Mouse (Mus musculus) CH12.LX (cell line): ENCODE measurements around the gene Dennd2a. TPM values are rescaled to one million over a fixed set of nuclear protein-coding genes. Genes with fewer than 3 reads are reported as not detected.

ENCODE experiments used
- DNase-seq: peaks from one replicate; pipeline ENCODE4 v3.0.0-alpha.2; 2013; ENCODE audit errors: extremely low read depth
- H3K27ac ChIP-seq: 2 replicates; pipeline ENCODE4 v1.5.1; 2012; ENCODE audit warnings: low read depth, mild to moderate bottlenecking, control low read depth, moderate library complexity; ENCODE audit not compliant: insufficient read depth
- H3K27me3 ChIP-seq: replicated peaks from 2 replicates; pipeline ENCODE3; 2012; ENCODE audit warnings: inconsistent platforms
- H3K36me3 ChIP-seq, 2 experiments: replicated peaks in 1 of 2; 2 replicates each; pipeline versions ENCODE3 to v1.6.1; 2012; ENCODE audit warnings: inconsistent platforms in 1 of 2, low read length in 1 of 2, mild to moderate bottlenecking in 1 of 2, mixed read lengths in 1 of 2, moderate library complexity in 1 of 2; ENCODE audit not compliant: control insufficient read depth in 1 of 2, insufficient read depth in 1 of 2
- H3K4me1 ChIP-seq, 2 experiments: 2 replicates each; pipeline ENCODE4 v1.6.1; 2012; ENCODE audit warnings: inconsistent platforms in 1 of 2, moderate library complexity in 1 of 2; ENCODE audit not compliant: insufficient read depth in 2 of 2, control insufficient read depth in 1 of 2
- H3K4me2 ChIP-seq: 2 replicates; pipeline ENCODE4 v1.6.1; 2012; ENCODE audit warnings: low read depth, mild to moderate bottlenecking, control low read depth; ENCODE audit not compliant: poor library complexity, insufficient read depth, severe bottlenecking
- H3K4me3 ChIP-seq, 3 experiments: fragments of 150-350 bp in 1 of 3; sonication (generic) in 1 of 3; replicated peaks in 1 of 3; 2 replicates each; pipeline versions ENCODE3 to v1.5.1; 2011 to 2012; ENCODE audit warnings: low read depth in 2 of 3, low read length in 2 of 3, mild to moderate bottlenecking in 2 of 3, moderate library complexity in 2 of 3, control low read depth in 1 of 3, improper control_type of control experiment in 1 of 3, inconsistent platforms in 1 of 3, mixed read lengths in 1 of 3; ENCODE audit not compliant: poor library complexity in 1 of 3
- H3K79me2 ChIP-seq: replicated peaks from 2 replicates; pipeline ENCODE4 v1.6.1; 2012; ENCODE audit warnings: mild to moderate bottlenecking, moderate library complexity; ENCODE audit not compliant: control insufficient read depth, poor library complexity, insufficient read depth, severe bottlenecking; ENCODE audit errors: extremely low read depth
- H3K9ac ChIP-seq: 2 replicates; pipeline ENCODE4 v1.6.1; 2012; ENCODE audit warnings: low read depth, mild to moderate bottlenecking, control low read depth, moderate library complexity; ENCODE audit not compliant: insufficient read depth
- H3K9me3 ChIP-seq: replicated peaks from 2 replicates; pipeline ENCODE3; 2012; ENCODE audit warnings: low read length, inconsistent platforms, mixed read lengths
- BHLHE40 ChIP-seq: IDR thresholded peaks from 2 replicates; pipeline ENCODE4 v1.6.1; 2011; ENCODE audit warnings: mild to moderate bottlenecking, low read depth, low read length, improper control_type of control experiment
- CHD2 ChIP-seq: IDR thresholded peaks from 2 replicates; pipeline ENCODE4 v1.6.1; 2011; ENCODE audit warnings: low read length, improper control_type of control experiment
- EP300 ChIP-seq: IDR thresholded peaks from 2 replicates; pipeline ENCODE4 v1.6.1; 2011; ENCODE audit warnings: low read length, improper control_type of control experiment
- ETS1 ChIP-seq: conservative IDR thresholded peaks from 2 replicates; pipeline ENCODE4 v1.6.1; 2012; ENCODE audit warnings: low read depth, mild to moderate bottlenecking, inconsistent platforms, low read length, improper control_type of control experiment, moderate library complexity
- GABPA ChIP-seq: IDR thresholded peaks from 2 replicates; pipeline ENCODE4 v1.6.1; 2012; ENCODE audit warnings: low read depth, low read length, improper control_type of control experiment, inconsistent platforms; ENCODE audit not compliant: insufficient replicate concordance
- HCFC1 ChIP-seq: IDR thresholded peaks from 2 replicates; pipeline ENCODE4 v1.6.1; 2012; ENCODE audit warnings: low read depth, mild to moderate bottlenecking, inconsistent platforms, low read length, improper control_type of control experiment
- JUND ChIP-seq: conservative IDR thresholded peaks from 2 replicates; pipeline ENCODE4 v1.6.1; 2011; ENCODE audit warnings: low read depth, low read length, improper control_type of control experiment
- KAT2A ChIP-seq: IDR thresholded peaks from 2 replicates; pipeline ENCODE4 v1.6.1; 2012; ENCODE audit warnings: low read length, improper control_type of control experiment, inconsistent platforms; ENCODE audit not compliant: insufficient replicate concordance
- MAFK ChIP-seq: IDR thresholded peaks from 2 replicates; pipeline ENCODE4 v1.6.1; 2011; ENCODE audit warnings: low read length, improper control_type of control experiment; ENCODE audit not compliant: insufficient replicate concordance
- MEF2A ChIP-seq: IDR thresholded peaks from 2 replicates; pipeline ENCODE4 v1.6.1; 2014; ENCODE audit warnings: low read depth, mild to moderate bottlenecking, inconsistent platforms, low read length, improper control_type of control experiment, borderline replicate concordance
- MYC ChIP-seq: IDR thresholded peaks from 2 replicates; pipeline ENCODE4 v1.6.1; 2011; ENCODE audit warnings: low read depth, mild to moderate bottlenecking, improper control_type of control experiment, low read length
- NELFE ChIP-seq: IDR thresholded peaks from 2 replicates; pipeline ENCODE4 v1.6.1; 2011; ENCODE audit warnings: low read depth, low read length, improper control_type of control experiment
- NRF1 ChIP-seq: IDR thresholded peaks from 2 replicates; pipeline ENCODE4 v1.6.1; 2014; ENCODE audit warnings: low read depth, mild to moderate bottlenecking, inconsistent platforms, low read length, improper control_type of control experiment, moderate library complexity
- PAX5 ChIP-seq: IDR thresholded peaks from 2 replicates; pipeline ENCODE4 v1.6.1; 2012; ENCODE audit warnings: low read length, inconsistent platforms, mixed read lengths
- POLR2AphosphoS2 ChIP-seq: IDR thresholded peaks from 2 replicates; pipeline ENCODE4 v1.6.1; 2011; ENCODE audit warnings: low read depth, low read length, improper control_type of control experiment
- RCOR1 ChIP-seq: conservative IDR thresholded peaks from 2 replicates; pipeline ENCODE4 v1.6.1; 2012; ENCODE audit warnings: low read depth, mild to moderate bottlenecking, inconsistent platforms, low read length, improper control_type of control experiment
- SIN3A ChIP-seq: IDR thresholded peaks from 2 replicates; pipeline ENCODE4 v1.6.1; 2012; ENCODE audit warnings: low read length, improper control_type of control experiment, inconsistent platforms
- SMC3 ChIP-seq: IDR thresholded peaks from 2 replicates; pipeline ENCODE4 v1.6.1; 2011; ENCODE audit warnings: low read depth, low read length, improper control_type of control experiment
- TBP ChIP-seq: conservative IDR thresholded peaks from 2 replicates; pipeline ENCODE4 v1.6.1; 2011; ENCODE audit warnings: low read depth, low read length, improper control_type of control experiment
- TCF12 ChIP-seq: IDR thresholded peaks from 2 replicates; pipeline ENCODE4 v1.6.1; 2014; ENCODE audit warnings: low read depth, mild to moderate bottlenecking, inconsistent platforms, low read length, improper control_type of control experiment
- UBTF ChIP-seq: IDR thresholded peaks from 2 replicates; pipeline ENCODE4 v1.6.1; 2012; ENCODE audit warnings: low read depth, mild to moderate bottlenecking, inconsistent platforms, low read length, improper control_type of control experiment, moderate library complexity
- USF1 ChIP-seq: IDR thresholded peaks from 2 replicates; pipeline ENCODE4 v1.6.1; 2014; ENCODE audit warnings: low read depth, mild to moderate bottlenecking, inconsistent platforms, low read length, improper control_type of control experiment
- USF2 ChIP-seq: conservative IDR thresholded peaks from 2 replicates; pipeline ENCODE4 v1.6.1; 2011; ENCODE audit warnings: low read depth, low read length, improper control_type of control experiment
- ZKSCAN1 ChIP-seq: IDR thresholded peaks from 2 replicates; pipeline ENCODE4 v1.6.1; 2012; ENCODE audit warnings: low read depth, inconsistent platforms, low read length, improper control_type of control experiment, borderline replicate concordance
- ZMIZ1 ChIP-seq: IDR thresholded peaks from 2 replicates; pipeline ENCODE4 v1.6.1; 2012; ENCODE audit warnings: low read depth, mild to moderate bottlenecking, inconsistent platforms, low read length, improper control_type of control experiment
- ZNF384 ChIP-seq: IDR thresholded peaks from 2 replicates; pipeline ENCODE4 v1.6.1; 2012; ENCODE audit warnings: low read depth, low read length, improper control_type of control experiment, inconsistent platforms
- dilution Hi-C: fragments of 300-500 bp; cut with MboI; formaldehyde crosslinking; loops from 2 replicates; pipeline ENCODE4 v1.14.3; 2020; ENCODE audit warnings: low sequenced_read_pairs; ENCODE audit not compliant: extremely low pct_unique_long_range_greater_than_20kb, extremely low pct_ligation_motif_present
- in situ Hi-C: fragments of 300-500 bp; cut with MboI; formaldehyde crosslinking; loops from 3 replicates; pipeline ENCODE4 v1.14.3; 2019; ENCODE audit warnings: low sequenced_read_pairs, low pct_ligation_motif_present, low pct_unique_long_range_greater_than_20kb, mixed read lengths
- polyA plus RNA-seq: library from polyadenylated mRNA; unstranded; fragments of >175 nt; gene quantifications from 2 replicates; pipeline ENCODE4 v1.2.1, GENCODE M21; 2012; ENCODE audit warnings: low read depth; ENCODE audit not compliant: insufficient read length
- total RNA-seq, 2 experiments: library from RNA; depleted of rRNA; stranded (reverse); fragments of 300-350 nt in 1 of 2; fragments of >200 nt in 1 of 2; gene quantifications; 2 replicates each; pipeline ENCODE4 v1.2.3; 2012 to 2014

Gene Dennd2a
- total and polyA plus RNA-seq, 3 experiments, result 3.7 to 10.6 (median 9.1) TPM

- no peaks in the 10 kb centered on the region for H3K9me3 ChIP-seq
- H3K4me3 ChIP-seq, result no peak overlapping the region
- peaks cover 0 to 17% of the 10 kb centered on the region in 2 experiments; a peak in 2 of 4 replicates for H3K4me1 ChIP-seq
- in situ Hi-C loops, result no loop called here
- no peaks in the 10 kb centered on the region for H3K79me2 ChIP-seq
- H3K27ac ChIP-seq, result no peak overlapping the region
- no peak for DNase-seq
- TF ChIP-seq TCF12 (no peak), CHD2 (no peak), MAFK (no peak), UBTF (no peak), MEF2A (no peak), USF2 (no peak), KAT2A (no peak), SMC3 (no peak), GABPA (no peak), NELFE (no peak), MYC (no peak), TBP (no peak), HCFC1 (no peak), ZKSCAN1 (no peak), ZNF384 (no peak), POLR2AphosphoS2 (no peak), EP300 (no peak), RCOR1 (no peak)
- H3K4me2 ChIP-seq, result no peak overlapping the region
- no peaks in the 10 kb centered on the region for H3K27me3 ChIP-seq
- dilution Hi-C loops, result no loop called here
- H3K9ac ChIP-seq, result no peak overlapping the region
- peaks cover 40 to 73% of the 10 kb centered on the region in 2 experiments for H3K36me3 ChIP-seq
These were observed 81.0 kb downstream of the Dennd2a start for GRCm38 (mm10) chr6:39476617-39477016.

GRCm38 (mm10) chr6:39474424-39474823, 83.2 kb downstream of the Dennd2a start:
- H3K4me1 ChIP-seq, result peaks cover 0 to 17% of the 10 kb centered on the region in 2 experiments; a peak in 2 of 4 replicates
- TF ChIP-seq USF1 (no peak), MYC (no peak), POLR2AphosphoS2 (no peak), ETS1 (no peak), TCF12 (no peak), ZKSCAN1 (no peak), MAFK (no peak), ZMIZ1 (no peak), BHLHE40 (no peak), SIN3A (no peak), GABPA (no peak), USF2 (no peak), SMC3 (no peak), HCFC1 (no peak), PAX5 (no peak), EP300 (no peak), JUND (no peak), NRF1 (no peak)
- TF ChIP-seq, all 38 proteins: peak for 0
- in situ Hi-C loops (no loop called here), dilution Hi-C loops (loop anchor here (25.0 kb wide), 1 partner anchor 88 kb away; the partner anchor contains the start of genes Adck2 and Dennd2a)
- H3K4me3 ChIP-seq, result no peak overlapping the region
- no peak overlapping the region for H3K27ac ChIP-seq
- no peak overlapping the region for H3K4me2 ChIP-seq
- no peaks in the 10 kb centered on the region for H3K9me3 ChIP-seq
- H3K36me3 ChIP-seq, result peaks cover 32 to 78% of the 10 kb centered on the region in 2 experiments
- no peaks in the 10 kb centered on the region for H3K27me3 ChIP-seq
- no peaks in the 10 kb centered on the region for H3K79me2 ChIP-seq
- no peak overlapping the region for H3K9ac ChIP-seq
- no peak for DNase-seq
